Comparison of ENCODE assay signal across 8 mouse cellular contexts in the genomic region with DNA sequence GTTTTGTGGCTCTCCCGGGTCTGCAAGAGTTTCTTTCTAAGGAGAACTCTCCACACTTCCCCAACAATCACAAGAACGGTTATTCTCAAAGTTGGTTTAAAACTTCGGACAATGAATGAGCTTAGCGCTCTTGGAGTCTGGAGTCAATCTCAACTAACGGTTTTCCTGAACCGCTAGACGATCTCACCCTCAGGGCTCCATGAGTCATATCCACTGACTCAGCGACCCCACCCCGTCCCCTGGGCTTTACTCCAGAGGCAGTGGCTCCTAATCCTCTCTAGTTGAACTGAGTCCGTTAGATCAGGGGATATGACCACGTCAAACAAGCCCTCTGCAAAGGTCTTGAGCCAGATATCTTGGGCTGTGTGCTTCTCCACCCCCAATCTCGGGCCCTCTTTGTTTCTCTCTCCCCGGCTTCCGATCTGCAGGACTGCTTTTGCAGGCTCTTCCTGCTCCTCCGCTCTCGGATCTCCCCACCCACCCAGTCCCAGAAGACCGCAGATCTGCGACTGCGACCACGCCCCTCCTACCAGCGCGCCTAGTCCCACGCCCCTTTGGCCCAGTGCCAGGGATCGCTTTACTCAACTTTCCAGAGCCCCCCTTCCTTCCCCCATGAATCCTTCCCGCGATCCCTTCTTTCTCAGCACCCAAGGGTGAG. TPM values are rescaled to one million over a fixed set of nuclear protein-coding genes. Genes with fewer than 3 reads are reported as not detected.
DNase-seq lines count a peak whose midpoint lies in the region; ATAC-seq and TF ChIP-seq lines count a peak whose summit lies in the region.

Gene Vim, plus strand, starts transcription at position 520 of the 658 bp plus-strand sequence.

- H3K27ac ChIP-seq in bone marrow macrophage, adult 2 months (ENCODE audit: insufficient read depth, low read depth, low read length), result peak within 1 kb of the TSS; percentile 100
- H3K27ac ChIP-seq in heart, embryonic 12.5 days (ENCODE audit: poor library complexity, severe bottlenecking), result peak within 1 kb of the TSS; percentile 94
- H3K27ac ChIP-seq in kidney, embryonic 16.5 days (ENCODE audit: low read length), result peak within 1 kb of the TSS; percentile 98
- no peak within 1 kb of the TSS; the same call in 1 of the 2 replicates for H3K27ac ChIP-seq in liver, embryonic 14.5 days
- peak within 1 kb of the TSS; percentile 87 for H3K27ac ChIP-seq in neural tube, embryonic 12.5 days

- TF ChIP-seq CTCF in bone marrow macrophage, adult 2 months (IDR thresholded peaks at IDR 0.05; ENCODE audit: low read depth, low read length), result no peak
- no peak for TF ChIP-seq CTCF in liver, embryonic 14.5 days (IDR thresholded peaks at IDR 0.05; ENCODE audit: low read depth)

- H3K9me3 ChIP-seq in heart, embryonic 12.5 days (replicated peaks), result no peaks in the 10 kb centered on the region
- H3K9me3 ChIP-seq in kidney, embryonic 16.5 days (ENCODE audit: low read length), result no peaks in the 10 kb centered on the region
- no peaks in the 10 kb centered on the region for H3K9me3 ChIP-seq in liver, embryonic 14.5 days (ENCODE audit: control insufficient read depth, low read length)
- H3K9me3 ChIP-seq in neural tube, embryonic 12.5 days, result no peaks in the 10 kb centered on the region

- H3K4me1 ChIP-seq in bone marrow macrophage, adult 2 months (ENCODE audit: control insufficient read depth, insufficient read depth, low read length), result peaks cover 19% of the 10 kb centered on the region
- peaks cover 20% of the 10 kb centered on the region for H3K4me1 ChIP-seq in heart, embryonic 12.5 days (replicated peaks)
- peaks cover 20% of the 10 kb centered on the region for H3K4me1 ChIP-seq in kidney, embryonic 16.5 days (ENCODE audit: insufficient read depth, low read length)
- H3K4me1 ChIP-seq in liver, embryonic 14.5 days (replicated peaks; ENCODE audit: control insufficient read depth in 2 of 2, insufficient read depth in 2 of 2, low read length in 1 of 2), result peaks cover 0 to 13% of the 10 kb centered on the region in 2 experiments; a peak in 3 of 4 replicates
- H3K4me1 ChIP-seq in neural tube, embryonic 12.5 days, result peaks cover 11% of the 10 kb centered on the region

- no peak for TF ChIP-seq EP300 in liver, embryonic 14.5 days (IDR thresholded peaks at IDR 0.05; ENCODE audit: low read depth)

- H3K9ac ChIP-seq in heart, embryonic 12.5 days, result peak within 1 kb of the TSS; percentile 97
- peak within 1 kb of the TSS; percentile 85 for H3K9ac ChIP-seq in kidney, embryonic 16.5 days (replicated peaks; ENCODE audit: low read length)
- peak within 1 kb of the TSS; percentile 18; the same call in 1 of the 2 replicates for H3K9ac ChIP-seq in liver, embryonic 14.5 days (replicated peaks)
- peak within 1 kb of the TSS; percentile 94 for H3K9ac ChIP-seq in neural tube, embryonic 12.5 days

- H3K4me2 ChIP-seq in heart, embryonic 12.5 days, result peak within 1 kb of the TSS; percentile 71
- peak within 1 kb of the TSS; percentile 63 for H3K4me2 ChIP-seq in kidney, embryonic 16.5 days (replicated peaks; ENCODE audit: low read depth, low read length)
- H3K4me2 ChIP-seq in liver, embryonic 14.5 days (ENCODE audit: low read depth), result peak within 1 kb of the TSS; percentile 54
- H3K4me2 ChIP-seq in neural tube, embryonic 12.5 days (replicated peaks), result peak within 1 kb of the TSS; percentile 73

- WGBS in heart, embryonic 12.5 days, result 2% methylated on average over 26 of the region's 26 CpGs
- WGBS in kidney, embryonic 16.5 days, result under 1% methylated on average over 26 of the region's 26 CpGs
- under 1% methylated on average over 26 of the region's 26 CpGs for WGBS in liver, embryonic 14.5 days (ENCODE audit: insufficient replicate concordance)
- under 1% methylated on average over 26 of the region's 26 CpGs for WGBS in neural tube, embryonic 12.5 days

- no peak for ATAC-seq in erythroblast, adult 5-6 weeks (replicated peaks; ENCODE audit: low FRiP score, poor library complexity, severe bottlenecking)
- ATAC-seq in heart, embryonic 12.5 days (ENCODE audit: insufficient number of reproducible peaks, low FRiP score), result peak; percentile 93
- peak; percentile 95 for ATAC-seq in kidney, embryonic 16.5 days (ENCODE audit: low FRiP score, low TSS enrichment)
- peak; percentile 73 for ATAC-seq in liver, embryonic 14.5 days (ENCODE audit: insufficient read depth)
- ATAC-seq in neural tube, embryonic 12.5 days (ENCODE audit: low FRiP score, low read depth), result peak; percentile 88

- peaks cover 20% of the 10 kb centered on the region for H3K36me3 ChIP-seq in heart, embryonic 12.5 days
- peaks cover 11% of the 10 kb centered on the region for H3K36me3 ChIP-seq in kidney, embryonic 16.5 days (ENCODE audit: insufficient read depth, low read length)
- no peaks in the 10 kb centered on the region for H3K36me3 ChIP-seq in liver, embryonic 14.5 days (replicated peaks; ENCODE audit: control insufficient read depth, insufficient read depth, low read depth)
- peaks cover 12% of the 10 kb centered on the region for H3K36me3 ChIP-seq in neural tube, embryonic 12.5 days

- TF ChIP-seq POLR2A in bone marrow macrophage, adult 2 months (IDR thresholded peaks at IDR 0.05; ENCODE audit: borderline replicate concordance, low read depth, low read length), result peak; percentile 45; the same call in 1 of the 2 replicates

- no peaks in the 10 kb centered on the region for H3K27me3 ChIP-seq in heart, embryonic 12.5 days (replicated peaks)
- H3K27me3 ChIP-seq in kidney, embryonic 16.5 days (ENCODE audit: insufficient read depth, low read length), result 0 out of 2 replicates have a peak, but pooled peaks cover 3% of the 10 kb centered on the region
- peaks cover 46% of the 10 kb centered on the region for H3K27me3 ChIP-seq in liver, embryonic 14.5 days (ENCODE audit: control insufficient read depth, insufficient read depth, low read length)
- no peaks in the 10 kb centered on the region for H3K27me3 ChIP-seq in neural tube, embryonic 12.5 days (replicated peaks)

- peak within 1 kb of the TSS; percentile 80 for H3K4me3 ChIP-seq in bone marrow macrophage, adult 2 months (ENCODE audit: insufficient read depth, low read length)
- H3K4me3 ChIP-seq in heart, embryonic 12.5 days, result peak within 1 kb of the TSS; percentile 87
- peak within 1 kb of the TSS; percentile 77 for H3K4me3 ChIP-seq in kidney, embryonic 16.5 days (ENCODE audit: low read length)
- H3K4me3 ChIP-seq in liver, embryonic 14.5 days (ENCODE audit: insufficient read depth in 1 of 2, low read depth in 2 of 2, low read length in 2 of 2), result peak within 1 kb of the TSS; percentile 49 to 56
- H3K4me3 ChIP-seq in neural tube, embryonic 12.5 days, result peak within 1 kb of the TSS; percentile 87

- peak; percentile 66 to 71 for DNase-seq in CD8-positive naive resting alpha-beta T cell, adult 2 months (ENCODE audit: low read depth in 2 of 2, low spot score in 2 of 2)
- peak in 1 of 3 experiments; percentile 52 for DNase-seq in liver, embryonic 14.5 days (ENCODE audit: low read depth in 3 of 3, low spot score in 3 of 3)
- peak; percentile 80 for DNase-seq in testis, postnatal 14 days (ENCODE audit: low spot score)

RNA-seq across cellular contexts. Expression of gene Vim, which starts in this region (rescaled TPM):
- polyA plus RNA-seq in bone marrow macrophage, adult 2 months (2012; ENCODE audit: insufficient read depth, insufficient read length, missing spikeins), result 1,643 and 1,732 TPM in 2 replicates
- 309 and 388 TPM in 2 replicates for total RNA-seq in erythroblast, adult 5-6 weeks (2015; ENCODE audit: low replicate concordance)
- total RNA-seq in erythroblast, adult 5-6 weeks (2017; ENCODE audit: low replicate concordance), result 216 and 250 TPM in 2 replicates
- polyA plus RNA-seq in heart, embryonic 12.5 days (2016; fragmentation: Nextera tagmentation; extraction: Ambion mirVana), result 912 and 971 TPM in 2 replicates
- polyA plus RNA-seq in kidney, embryonic 16.5 days (2015; fragmentation: Nextera tagmentation; extraction: Ambion mirVana), result 489 and 497 TPM in 2 replicates
- 59.5 and 98.0 TPM in 2 replicates for polyA plus RNA-seq in liver, embryonic 14.5 days (2012; rRNA removed)
- polyA plus RNA-seq in liver, embryonic 14.5 days (2014; fragmentation: Nextera tagmentation; extraction: Ambion mirVana), result 65.0 and 70.8 TPM in 2 replicates
- polyA plus RNA-seq in neural tube, embryonic 12.5 days (2016; fragmentation: Nextera tagmentation; extraction: Ambion mirVana), result 1,122 and 1,179 TPM in 2 replicates

Comparison
In these comparisons a context has a peak if more than half of its experiments do, and no peak if none do; other contexts are left out.
1. H3K9ac ChIP-seq: peak in every context shown above with its lines; median percentile 97 in heart, embryonic 12.5 days; 94 in neural tube, embryonic 12.5 days; 85 in kidney, embryonic 16.5 days; 18 in liver, embryonic 14.5 days.